Mouse (Mus musculus) hindbrain, embryonic 10.5 days (tissue): ENCODE results near the gene Arid4b. TPM values are rescaled to one million over a fixed set of nuclear protein-coding genes. Genes with fewer than 3 reads are reported as not detected.

Source experiments
- DNase-seq: peaks from one replicate; pipeline ENCODE4 v3.0.0-alpha.2; 2017; ENCODE audit warnings: low spot score
- H3K27ac ChIP-seq: fragments of 300-500 bp; sonication (generic); 2 replicates; pipeline ENCODE4 v1.5.1; 2016; ENCODE audit warnings: mild to moderate bottlenecking, moderate library complexity
- H3K27me3 ChIP-seq: fragments of 300-500 bp; sonication (generic); 2 replicates; pipeline ENCODE4 v1.6.1; 2016; ENCODE audit warnings: mild to moderate bottlenecking; ENCODE audit not compliant: poor library complexity, insufficient read depth, severe bottlenecking
- H3K36me3 ChIP-seq: fragments of 300-500 bp; sonication (generic); 2 replicates; pipeline ENCODE4 v1.6.1; 2016; ENCODE audit warnings: mild to moderate bottlenecking, moderate library complexity
- H3K4me1 ChIP-seq: fragments of 300-500 bp; sonication (generic); replicated peaks from 2 replicates; pipeline ENCODE4 v1.6.1; 2016; ENCODE audit warnings: mild to moderate bottlenecking
- H3K4me3 ChIP-seq: fragments of 300-500 bp; sonication (generic); 2 replicates; pipeline ENCODE4 v1.5.1; 2016; ENCODE audit warnings: mild to moderate bottlenecking, moderate library complexity
- H3K9me3 ChIP-seq: fragments of 300-500 bp; sonication (generic); 2 replicates; pipeline ENCODE4 v1.6.1; 2016; ENCODE audit warnings: mild to moderate bottlenecking, moderate library complexity
- WGBS: fragments of 180-500 bp; shearing (Covaris S2); methylation state at CpG from one replicate; pipeline ENCODE4 v1.1.7; 2016; 5-methylcytosine and 5-hydroxymethylcytosine counted together
- polyA plus RNA-seq: library from polyadenylated mRNA; unstranded; fragments of >200 nt; fragmentation: Nextera tagmentation; extraction: Ambion mirVana; gene quantifications from 2 replicates; pipeline ENCODE4 v1.2.1, GENCODE M21; 2016

Gene Arid4b
- polyA plus RNA-seq, 1 experiment from 2014 or later, result 55.0 TPM

- 92% methylated on average over 2 of the region's 2 CpGs for WGBS
- H3K27ac ChIP-seq, result no peak overlapping the region
- DNase-seq, result no peak
- peaks cover 54% of the 10 kb centered on the region for H3K36me3 ChIP-seq
- no peaks in the 10 kb centered on the region for H3K27me3 ChIP-seq
- no peaks in the 10 kb centered on the region for H3K9me3 ChIP-seq
- H3K4me1 ChIP-seq, result no peaks in the 10 kb centered on the region
- H3K4me3 ChIP-seq, result no peak overlapping the region
Observed at GRCm38 (mm10) chr13:14142294-14142966, 79.4 kb downstream of the Arid4b start.

GRCm38 (mm10) chr13:14177989-14178388 lies 115.0 kb downstream of the Arid4b start:
- Histone ChIP-seq H3K27me3 (no peaks in the 10 kb centered on the region), H3K27ac (no peak overlapping the region), H3K36me3 (peaks cover 16% of the 10 kb centered on the region), H3K4me3 (no peak overlapping the region), H3K4me1 (no peaks in the 10 kb centered on the region), H3K9me3 (no peaks in the 10 kb centered on the region)
- WGBS, result 96% methylated on average over 1 of the region's 1 CpGs
- DNase-seq, result no peak

GRCm38 (mm10) chr13:14179669-14180068 lies 116.6 kb downstream of the Arid4b start:
- no peaks in the 10 kb centered on the region for H3K27me3 ChIP-seq
- peaks cover 25% of the 10 kb centered on the region for H3K36me3 ChIP-seq
- no peaks in the 10 kb centered on the region for H3K4me1 ChIP-seq
- no peak overlapping the region for H3K27ac ChIP-seq
- DNase-seq, result no peak
- H3K4me3 ChIP-seq, result no peak overlapping the region
- WGBS, result 95% methylated on average over 3 of the region's 3 CpGs
- no peaks in the 10 kb centered on the region for H3K9me3 ChIP-seq

- Histone ChIP-seq H3K27me3 (no peaks in the 10 kb centered on the region), H3K9me3 (no peaks in the 10 kb centered on the region), H3K36me3 (no peaks in the 10 kb centered on the region), H3K4me1 (no peaks in the 10 kb centered on the region), H3K4me3 (no peak overlapping the region), H3K27ac (no peak overlapping the region)
- WGBS, result 49% methylated on average over 2 of the region's 2 CpGs
- no peak for DNase-seq
Observed at GRCm38 (mm10) chr13:14245946-14246345, 182.9 kb downstream of the Arid4b start.

Other genes with a start within 250 kb of the Arid4b start
- 33.3 and 41.7 TPM in 2 replicates for gene B3galnt2, start 108.8 kb upstream of the Arid4b start, polyA plus RNA-seq
- gene Tbce, start 23.6 kb upstream of the Arid4b start, polyA plus RNA-seq, result 49.3 and 60.3 TPM in 2 replicates
- 57.2 and 65.2 TPM in 2 replicates for gene Ggps1, start 256 bp downstream of the Arid4b start, polyA plus RNA-seq